Mouse (Mus musculus): ENCODE data around the gene Tpsb2. TPM values are rescaled to one million over a fixed set of nuclear protein-coding genes. Genes with fewer than 3 reads are reported as not detected.

Tpsb2 gene
- polyA plus RNA-seq, 1 experiment from 2014 or later: 0.25 TPM

- no peak within 1 kb of the TSS for H3K27ac ChIP-seq
- no peak for ATAC-seq (ENCODE audit: low read depth)
- 44% methylated on average over 3 of the region's 3 CpGs for WGBS (ENCODE audit: insufficient replicate concordance)
- no peaks in the 10 kb centered on the region for H3K27me3 ChIP-seq
- no peak for DNase-seq
- H3K36me3 ChIP-seq: no peaks in the 10 kb centered on the region
- H3K4me3 ChIP-seq (replicated peaks): no peak within 1 kb of the TSS
- H3K4me1 ChIP-seq (replicated peaks): peaks cover 7% of the 10 kb centered on the region; the same call in 1 of the 2 replicates
- no peak within 1 kb of the TSS for H3K9ac ChIP-seq
- no peaks in the 10 kb centered on the region for H3K9me3 ChIP-seq (replicated peaks)
- no peak within 1 kb of the TSS for H3K4me2 ChIP-seq
Observed at GRCm38 (mm10) chr17:25368973-25369372, 2.9 kb downstream of the Tpsb2 start, which contains the start of gene Tpsg1. Tpsg1 (plus strand) TSS chr17:25369273.

GRCm38 (mm10) chr17:25372491-25372890 lies 6.4 kb downstream of the Tpsb2 start:
- no peak overlapping the region for H3K4me2 ChIP-seq
- 48% methylated on average over 8 of the region's 8 CpGs for WGBS (ENCODE audit: insufficient replicate concordance)
- H3K9ac ChIP-seq: no peak overlapping the region
- peaks cover 7% of the 10 kb centered on the region; the same call in 1 of the 2 replicates for H3K4me1 ChIP-seq (replicated peaks)
- H3K27ac ChIP-seq: no peak overlapping the region
- H3K27me3 ChIP-seq: no peaks in the 10 kb centered on the region
- no peak for DNase-seq
- H3K4me3 ChIP-seq (replicated peaks): no peak overlapping the region
- no peak for ATAC-seq (ENCODE audit: low read depth)
- no peaks in the 10 kb centered on the region for H3K36me3 ChIP-seq
- H3K9me3 ChIP-seq (replicated peaks): no peaks in the 10 kb centered on the region

GRCm38 (mm10) chr17:25374011-25374410 lies 7.9 kb downstream of the Tpsb2 start:
- H3K27ac ChIP-seq: no peak overlapping the region
- no peak overlapping the region for H3K4me3 ChIP-seq (replicated peaks)
- no peaks in the 10 kb centered on the region for H3K36me3 ChIP-seq
- H3K9ac ChIP-seq: no peak overlapping the region
- H3K4me1 ChIP-seq (replicated peaks): peaks cover 7% of the 10 kb centered on the region; the same call in 1 of the 2 replicates
- peaks cover 8% of the 10 kb centered on the region; the same call in 1 of the 2 replicates for H3K9me3 ChIP-seq (replicated peaks)
- no peak overlapping the region for H3K4me2 ChIP-seq
- no peak for DNase-seq
- no peaks in the 10 kb centered on the region for H3K27me3 ChIP-seq
- ATAC-seq (ENCODE audit: low read depth): no peak
- 31% methylated on average over 9 of the region's 9 CpGs for WGBS (ENCODE audit: insufficient replicate concordance)

GRCm38 (mm10) chr17:25394526-25394925 lies 28.4 kb downstream of the Tpsb2 start:
- 61% methylated on average over 4 of the region's 4 CpGs for WGBS (ENCODE audit: insufficient replicate concordance)

GRCm38 (mm10) chr17:25397804-25398519 lies 31.9 kb downstream of the Tpsb2 start:
- Histone ChIP-seq H3K4me2 (no peak overlapping the region), H3K4me1 (replicated peaks) (no peaks in the 10 kb centered on the region), H3K36me3 (no peaks in the 10 kb centered on the region), H3K4me3 (replicated peaks) (no peak overlapping the region), H3K9me3 (replicated peaks) (no peaks in the 10 kb centered on the region), H3K9ac (no peak overlapping the region), H3K27ac (no peak overlapping the region), H3K27me3 (no peaks in the 10 kb centered on the region)
- DNase-seq (peak; percentile 24), ATAC-seq (ENCODE audit: low read depth) (no peak)
- WGBS (ENCODE audit: insufficient replicate concordance): 28% methylated on average over 14 of the region's 14 CpGs

More at GRCm38 (mm10) chr17:25394526-25394925, 28.4 kb downstream of the Tpsb2 start:
- H3K36me3 ChIP-seq: no peaks in the 10 kb centered on the region
- H3K9me3 ChIP-seq (replicated peaks): no peaks in the 10 kb centered on the region
- no peak overlapping the region for H3K27ac ChIP-seq
- H3K9ac ChIP-seq: no peak overlapping the region
- DNase-seq (no peak), ATAC-seq (ENCODE audit: low read depth) (no peak)
- H3K4me2 ChIP-seq: no peak overlapping the region
- H3K4me1 ChIP-seq (replicated peaks): 0 out of 2 replicates have a peak, but pooled peaks cover 2% of the 10 kb centered on the region
- H3K4me3 ChIP-seq (replicated peaks): no peak overlapping the region
- H3K27me3 ChIP-seq: no peaks in the 10 kb centered on the region

- no peak for DNase-seq
- H3K4me2 ChIP-seq: no peak overlapping the region
- H3K9ac ChIP-seq: no peak overlapping the region
- no peaks in the 10 kb centered on the region for H3K9me3 ChIP-seq (replicated peaks)
- no peak overlapping the region for H3K27ac ChIP-seq
- H3K4me1 ChIP-seq (replicated peaks): no peaks in the 10 kb centered on the region
- H3K4me3 ChIP-seq (replicated peaks): no peak overlapping the region
- H3K36me3 ChIP-seq: no peaks in the 10 kb centered on the region
- no peak for ATAC-seq (ENCODE audit: low read depth)
- H3K27me3 ChIP-seq: no peaks in the 10 kb centered on the region
- WGBS (ENCODE audit: insufficient replicate concordance): 61% methylated on average over 13 of the region's 13 CpGs
Observed at GRCm38 (mm10) chr17:25398520-25398838, 32.4 kb downstream of the Tpsb2 start.

GRCm38 (mm10) chr17:25400443-25400842 lies 34.3 kb downstream of the Tpsb2 start:
- WGBS (ENCODE audit: insufficient replicate concordance): 6% methylated on average over 7 of the region's 7 CpGs
- no peak for DNase-seq
- no peak for ATAC-seq (ENCODE audit: low read depth)

GRCm38 (mm10) chr17:25401491-25401890 lies 35.4 kb downstream of the Tpsb2 start:
- Histone ChIP-seq H3K27ac (no peak overlapping the region), H3K9me3 (replicated peaks) (no peaks in the 10 kb centered on the region), H3K4me1 (replicated peaks) (peaks cover 18% of the 10 kb centered on the region), H3K4me2 (no peak overlapping the region), H3K27me3 (no peaks in the 10 kb centered on the region), H3K9ac (no peak overlapping the region), H3K4me3 (replicated peaks) (no peak overlapping the region), H3K36me3 (no peaks in the 10 kb centered on the region)
- WGBS (ENCODE audit: insufficient replicate concordance): 45% methylated on average over 4 of the region's 4 CpGs
- DNase-seq (no peak), ATAC-seq (ENCODE audit: low read depth) (no peak)

More at GRCm38 (mm10) chr17:25400443-25400842, 34.3 kb downstream of the Tpsb2 start:
- Histone ChIP-seq H3K27ac (no peak overlapping the region), H3K27me3 (no peaks in the 10 kb centered on the region), H3K9ac (no peak overlapping the region), H3K36me3 (no peaks in the 10 kb centered on the region), H3K4me2 (no peak overlapping the region), H3K9me3 (replicated peaks) (no peaks in the 10 kb centered on the region), H3K4me1 (replicated peaks) (peaks cover 7% of the 10 kb centered on the region), H3K4me3 (replicated peaks) (no peak overlapping the region)

GRCm38 (mm10) chr17:25402224-25402623 lies 36.1 kb downstream of the Tpsb2 start:
- Histone ChIP-seq H3K9ac (no peak overlapping the region), H3K27me3 (no peaks in the 10 kb centered on the region), H3K9me3 (replicated peaks) (no peaks in the 10 kb centered on the region), H3K4me1 (replicated peaks) (peaks cover 20% of the 10 kb centered on the region), H3K4me2 (no peak overlapping the region), H3K36me3 (no peaks in the 10 kb centered on the region), H3K27ac (no peak overlapping the region), H3K4me3 (replicated peaks) (no peak overlapping the region)
- ATAC-seq (ENCODE audit: low read depth): no peak
- WGBS (ENCODE audit: insufficient replicate concordance): 67% methylated on average over 13 of the region's 13 CpGs
- no peak for DNase-seq

- Histone ChIP-seq H3K9ac (no peak overlapping the region), H3K27ac (no peak overlapping the region), H3K4me1 (replicated peaks) (peaks cover 26% of the 10 kb centered on the region), H3K36me3 (no peaks in the 10 kb centered on the region), H3K4me3 (replicated peaks) (no peak overlapping the region), H3K9me3 (replicated peaks) (no peaks in the 10 kb centered on the region), H3K4me2 (no peak overlapping the region), H3K27me3 (no peaks in the 10 kb centered on the region)
- 19% methylated on average over 3 of the region's 3 CpGs for WGBS (ENCODE audit: insufficient replicate concordance)
- ATAC-seq (ENCODE audit: low read depth) (no peak), DNase-seq (no peak)
Observed at GRCm38 (mm10) chr17:25404190-25404589, 38.1 kb downstream of the Tpsb2 start.

- Histone ChIP-seq H3K27ac (peak overlapping the region; percentile 23; the same call in 1 of the 2 replicates), H3K4me1 (replicated peaks) (peaks cover 26% of the 10 kb centered on the region), H3K4me3 (replicated peaks) (no peak overlapping the region), H3K4me2 (no peak overlapping the region), H3K9me3 (replicated peaks) (no peaks in the 10 kb centered on the region), H3K36me3 (no peaks in the 10 kb centered on the region), H3K27me3 (no peaks in the 10 kb centered on the region), H3K9ac (no peak overlapping the region)
- 6% methylated on average over 10 of the region's 10 CpGs for WGBS (ENCODE audit: insufficient replicate concordance)
- ATAC-seq (ENCODE audit: low read depth) (peak; percentile 67), DNase-seq (no peak)
Observed at GRCm38 (mm10) chr17:25405224-25405895, 39.3 kb downstream of the Tpsb2 start.

All from liver, embryonic 13.5 days (tissue).